Mouse (Mus musculus) embryonic facial prominence, embryonic 10.5 days (tissue): ENCODE results near the gene Psma6. TPM values are rescaled to one million over a fixed set of nuclear protein-coding genes. Genes with fewer than 3 reads are reported as not detected.

Experiments used
- DNase-seq: peaks from one replicate; pipeline ENCODE4 v3.0.0-alpha.2; 2017; ENCODE audit warnings: low spot score
- H3K27ac ChIP-seq: fragments of 300-500 bp; sonication (generic); replicated peaks from 2 replicates; pipeline ENCODE4 v1.5.1; 2016; ENCODE audit warnings: mild to moderate bottlenecking
- H3K27me3 ChIP-seq: fragments of 300-500 bp; sonication (generic); replicated peaks from 2 replicates; pipeline ENCODE4 v1.6.1; 2016; ENCODE audit warnings: low read depth, mild to moderate bottlenecking; ENCODE audit not compliant: poor library complexity, severe bottlenecking
- H3K36me3 ChIP-seq: fragments of 300-500 bp; sonication (generic); replicated peaks from 2 replicates; pipeline ENCODE4 v1.6.1; 2016; ENCODE audit warnings: mild to moderate bottlenecking, moderate library complexity
- H3K4me1 ChIP-seq: fragments of 300-500 bp; sonication (generic); 2 replicates; pipeline ENCODE4 v1.6.1; 2016
- H3K4me3 ChIP-seq: fragments of 300-500 bp; sonication (generic); 2 replicates; pipeline ENCODE4 v1.5.1; 2016; ENCODE audit warnings: mild to moderate bottlenecking, moderate library complexity
- H3K9me3 ChIP-seq: fragments of 300-500 bp; sonication (generic); 2 replicates; pipeline ENCODE4 v1.6.1; 2016; ENCODE audit warnings: mild to moderate bottlenecking
- WGBS: fragments of 180-500 bp; shearing (Covaris S2); methylation state at CpG from one replicate; pipeline ENCODE4 v1.1.7; 2016; 5-methylcytosine and 5-hydroxymethylcytosine counted together
- polyA plus RNA-seq: library from polyadenylated mRNA; unstranded; fragments of >200 nt; fragmentation: Nextera tagmentation; extraction: Ambion mirVana; gene quantifications from 2 replicates; pipeline ENCODE4 v1.2.1, GENCODE M21; 2016

The Psma6 gene
- polyA plus RNA-seq, 1 experiment from 2014 or later = 510 TPM

- 74% methylated on average over 9 of the region's 9 CpGs for WGBS
- peak overlapping the region; percentile 91 for H3K27ac ChIP-seq
- H3K4me3 ChIP-seq = peak overlapping the region; percentile 97
- peaks cover 15% of the 10 kb centered on the region for H3K36me3 ChIP-seq
- no peaks in the 10 kb centered on the region for H3K9me3 ChIP-seq
- H3K4me1 ChIP-seq = peaks cover 19% of the 10 kb centered on the region
- no peak for DNase-seq
- H3K27me3 ChIP-seq = no peaks in the 10 kb centered on the region
Measured at GRCm38 (mm10) chr12:55397544-55398239, 13.7 kb downstream of the Psma6 start.

- Histone ChIP-seq H3K4me3 (peak overlapping the region; percentile 97), H3K9me3 (no peaks in the 10 kb centered on the region), H3K36me3 (peaks cover 22% of the 10 kb centered on the region), H3K27ac (peak overlapping the region; percentile 91), H3K4me1 (peaks cover 19% of the 10 kb centered on the region), H3K27me3 (no peaks in the 10 kb centered on the region)
- peak; percentile 96 for DNase-seq
- WGBS = 1% methylated on average over 51 of the region's 51 CpGs
Measured at GRCm38 (mm10) chr12:55398240-55399127, 14.5 kb downstream of the Psma6 start.

- Histone ChIP-seq H3K4me3 (peak overlapping the region; percentile 97), H3K9me3 (no peaks in the 10 kb centered on the region), H3K36me3 (peaks cover 29% of the 10 kb centered on the region), H3K27me3 (no peaks in the 10 kb centered on the region), H3K4me1 (peaks cover 19% of the 10 kb centered on the region), H3K27ac (peak overlapping the region; percentile 91)
- no peak for DNase-seq
- 1% methylated on average over 20 of the region's 20 CpGs for WGBS
Measured at GRCm38 (mm10) chr12:55399128-55399677, 15.2 kb downstream of the Psma6 start.

DNA sequence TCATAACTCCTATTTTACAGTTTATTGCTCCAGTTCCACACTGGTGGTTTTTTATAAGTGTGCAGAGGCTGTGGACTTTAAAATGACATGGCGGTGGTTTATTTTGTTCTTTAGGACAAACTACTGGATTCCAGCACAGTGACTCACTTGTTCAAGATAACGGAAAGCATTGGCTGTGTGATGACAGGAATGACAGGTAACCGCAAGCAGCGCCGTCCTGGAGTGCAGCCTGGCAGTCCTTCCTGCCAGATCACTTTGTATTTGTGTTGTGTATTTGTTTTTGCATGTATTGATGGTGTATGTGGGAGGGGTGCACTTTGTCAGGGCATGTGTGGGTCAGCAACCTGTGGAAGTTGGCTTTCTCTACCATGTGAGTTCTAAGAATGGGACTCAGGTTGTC, 23.9 kb downstream of the Psma6 start:
- H3K27me3 ChIP-seq = no peaks in the 10 kb centered on the region
- H3K4me3 ChIP-seq = no peak overlapping the region
- H3K27ac ChIP-seq = no peak overlapping the region
- no peak for DNase-seq
- no peaks in the 10 kb centered on the region for H3K4me1 ChIP-seq
- WGBS = 95% methylated on average over 5 of the region's 5 CpGs
- H3K9me3 ChIP-seq = no peaks in the 10 kb centered on the region
- H3K36me3 ChIP-seq = peaks cover 75% of the 10 kb centered on the region

DNA sequence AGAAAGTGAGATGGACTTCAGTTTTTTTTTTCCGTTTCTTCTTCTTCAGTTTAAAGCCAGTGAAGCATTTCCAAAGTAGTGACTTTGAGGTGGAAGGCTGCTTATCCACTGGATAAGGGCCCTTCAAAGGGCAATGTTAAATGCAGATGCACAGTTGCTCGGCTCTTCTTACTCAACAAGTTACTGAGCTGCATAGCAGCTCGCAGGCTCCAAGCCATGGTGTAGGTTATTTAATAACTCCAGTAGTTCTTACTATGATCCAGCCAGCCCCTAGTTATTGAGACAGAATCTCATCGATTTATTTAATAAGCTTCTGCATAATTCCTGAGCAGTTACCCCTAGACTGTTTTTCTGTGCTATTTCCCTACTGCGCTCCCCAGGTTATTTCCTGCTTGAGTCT, 31.2 kb downstream of the Psma6 start:
- peaks cover 99% of the 10 kb centered on the region for H3K36me3 ChIP-seq
- no peak overlapping the region for H3K27ac ChIP-seq
- no peaks in the 10 kb centered on the region for H3K4me1 ChIP-seq
- H3K27me3 ChIP-seq = no peaks in the 10 kb centered on the region
- DNase-seq = no peak
- 94% methylated on average over 5 of the region's 5 CpGs for WGBS
- H3K4me3 ChIP-seq = no peak overlapping the region
- 0 out of 2 replicates have a peak, but pooled peaks cover 3% of the 10 kb centered on the region for H3K9me3 ChIP-seq

- WGBS = 97% methylated on average over 1 of the region's 1 CpGs
- Histone ChIP-seq H3K4me1 (no peaks in the 10 kb centered on the region), H3K4me3 (no peak overlapping the region), H3K9me3 (0 out of 2 replicates have a peak, but pooled peaks cover 3% of the 10 kb centered on the region), H3K27ac (no peak overlapping the region), H3K27me3 (no peaks in the 10 kb centered on the region), H3K36me3 (peaks cover 99% of the 10 kb centered on the region)
- no peak for DNase-seq
Measured at GRCm38 (mm10) chr12:55415762-55416161, 31.7 kb downstream of the Psma6 start.

GRCm38 (mm10) chr12:55420220-55420619, 36.2 kb downstream of the Psma6 start:
- WGBS = 95% methylated on average over 24 of the region's 24 CpGs
- 0 out of 2 replicates have a peak, but pooled peaks cover 3% of the 10 kb centered on the region for H3K9me3 ChIP-seq
- no peak overlapping the region for H3K4me3 ChIP-seq
- H3K36me3 ChIP-seq = peaks cover 59% of the 10 kb centered on the region
- no peak overlapping the region for H3K27ac ChIP-seq
- no peaks in the 10 kb centered on the region for H3K4me1 ChIP-seq
- no peak for DNase-seq
- no peaks in the 10 kb centered on the region for H3K27me3 ChIP-seq

- WGBS = 46% methylated on average over 3 of the region's 3 CpGs
- H3K9me3 ChIP-seq = 0 out of 2 replicates have a peak, but pooled peaks cover 3% of the 10 kb centered on the region
- H3K36me3 ChIP-seq = peaks cover 40% of the 10 kb centered on the region
- no peak overlapping the region for H3K4me3 ChIP-seq
- H3K27ac ChIP-seq = no peak overlapping the region
- H3K4me1 ChIP-seq = no peaks in the 10 kb centered on the region
- no peak for DNase-seq
- no peaks in the 10 kb centered on the region for H3K27me3 ChIP-seq
Measured at GRCm38 (mm10) chr12:55422057-55422456, 38.0 kb downstream of the Psma6 start.

DNA sequence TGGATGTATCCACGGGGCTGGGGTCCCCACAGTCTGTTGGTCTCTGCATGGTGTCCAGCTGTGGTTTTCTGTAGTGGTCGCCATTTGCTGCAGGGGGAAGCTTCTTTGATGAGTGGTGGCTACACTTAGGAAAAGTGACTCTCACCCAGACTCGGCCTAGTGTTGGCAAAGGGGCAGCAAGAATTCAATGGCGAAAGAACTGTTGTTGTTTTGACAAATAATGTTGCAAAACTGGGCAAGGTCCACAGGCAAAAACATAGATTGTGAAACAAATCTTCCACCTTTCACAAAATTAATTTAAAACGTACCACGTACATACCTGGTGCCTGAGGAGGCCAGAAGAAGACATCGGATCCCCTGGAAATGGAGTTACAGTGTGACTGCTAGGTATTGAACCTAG, 42.3 kb downstream of the Psma6 start:
- H3K36me3 ChIP-seq = 0 out of 2 replicates have a peak, but pooled peaks cover 3% of the 10 kb centered on the region
- no peak overlapping the region for H3K27ac ChIP-seq
- H3K9me3 ChIP-seq = no peaks in the 10 kb centered on the region
- no peaks in the 10 kb centered on the region for H3K27me3 ChIP-seq
- H3K4me3 ChIP-seq = no peak overlapping the region
- no peaks in the 10 kb centered on the region for H3K4me1 ChIP-seq
- WGBS = 91% methylated on average over 7 of the region's 7 CpGs
- no peak for DNase-seq

DNA sequence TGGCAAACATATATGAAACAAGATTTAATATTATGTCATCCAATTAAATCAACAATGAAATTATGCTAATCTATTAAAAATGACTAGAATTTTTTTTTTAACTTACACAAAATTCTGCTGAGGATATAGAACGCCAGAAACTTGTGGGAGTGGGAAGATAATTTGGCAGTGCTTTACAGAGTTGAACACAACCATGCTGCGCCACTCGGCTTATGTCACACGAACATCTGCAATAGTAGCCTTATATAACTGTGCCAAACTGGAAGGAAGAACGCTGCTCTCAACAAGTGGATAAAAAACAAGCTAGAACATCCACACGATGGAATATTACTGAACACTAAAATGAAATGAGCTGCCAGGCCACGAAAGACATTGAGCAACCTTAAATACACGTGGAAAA, 45.2 kb downstream of the Psma6 start:
- 87% methylated on average over 8 of the region's 8 CpGs for WGBS
- Histone ChIP-seq H3K9me3 (no peaks in the 10 kb centered on the region), H3K27ac (no peak overlapping the region), H3K36me3 (no peaks in the 10 kb centered on the region), H3K4me1 (peaks cover 5% of the 10 kb centered on the region; the same call in 1 of the 2 replicates), H3K27me3 (no peaks in the 10 kb centered on the region), H3K4me3 (no peak overlapping the region)
- no peak for DNase-seq

GRCm38 (mm10) chr12:55429956-55430355, 45.9 kb downstream of the Psma6 start:
- Histone ChIP-seq H3K4me3 (no peak overlapping the region), H3K4me1 (peaks cover 8% of the 10 kb centered on the region; the same call in 1 of the 2 replicates), H3K27ac (no peak overlapping the region), H3K36me3 (no peaks in the 10 kb centered on the region), H3K9me3 (no peaks in the 10 kb centered on the region), H3K27me3 (no peaks in the 10 kb centered on the region)
- no peak for DNase-seq
- WGBS = 87% methylated on average over 4 of the region's 4 CpGs

- DNase-seq = no peak
- H3K4me1 ChIP-seq = peaks cover 16% of the 10 kb centered on the region
- H3K27me3 ChIP-seq = no peaks in the 10 kb centered on the region
- H3K4me3 ChIP-seq = no peak overlapping the region
- no peaks in the 10 kb centered on the region for H3K9me3 ChIP-seq
- WGBS = 90% methylated on average over 7 of the region's 7 CpGs
- no peaks in the 10 kb centered on the region for H3K36me3 ChIP-seq
- H3K27ac ChIP-seq = no peak overlapping the region
Measured at GRCm38 (mm10) chr12:55432284-55432919, 48.4 kb downstream of the Psma6 start.
